Mouse (Mus musculus) limb, embryonic 10.5 days (tissue): ENCODE data around the gene Begain. TPM values are rescaled to one million over a fixed set of nuclear protein-coding genes. Genes with fewer than 3 reads are reported as not detected.

Experiments used
- DNase-seq: peaks from one replicate; pipeline ENCODE4 v3.0.0-alpha.2; 2017; ENCODE audit warnings: low spot score
- H3K27ac ChIP-seq: fragments of 300-500 bp; sonication (generic); 2 replicates; pipeline ENCODE4 v1.5.1; 2016; ENCODE audit warnings: mild to moderate bottlenecking
- H3K27me3 ChIP-seq: fragments of 300-500 bp; sonication (generic); 2 replicates; pipeline ENCODE4 v1.6.1; 2016; ENCODE audit warnings: low read depth, mild to moderate bottlenecking; ENCODE audit not compliant: poor library complexity, severe bottlenecking
- H3K36me3 ChIP-seq: fragments of 300-500 bp; sonication (generic); 2 replicates; pipeline ENCODE4 v1.6.1; 2016; ENCODE audit warnings: mild to moderate bottlenecking, moderate library complexity
- H3K4me1 ChIP-seq: fragments of 300-500 bp; sonication (generic); 2 replicates; pipeline ENCODE4 v1.6.1; 2016
- H3K4me3 ChIP-seq: fragments of 300-500 bp; sonication (generic); 2 replicates; pipeline ENCODE4 v1.5.1; 2016; ENCODE audit warnings: mild to moderate bottlenecking, moderate library complexity
- H3K9me3 ChIP-seq: fragments of 300-500 bp; sonication (generic); replicated peaks from 2 replicates; pipeline ENCODE4 v1.6.1; 2016; ENCODE audit warnings: mild to moderate bottlenecking
- WGBS: fragments of 180-500 bp; shearing (Covaris S2); methylation state at CpG from one replicate; pipeline ENCODE4 v1.1.7; 2016; 5-methylcytosine and 5-hydroxymethylcytosine counted together
- polyA plus RNA-seq: library from polyadenylated mRNA; unstranded; fragments of >200 nt; fragmentation: Nextera tagmentation; extraction: Ambion mirVana; gene quantifications from 2 replicates; pipeline ENCODE4 v1.2.1, GENCODE M21; 2016

Gene Begain
- polyA plus RNA-seq, 1 experiment from 2014 or later, result 2.5 TPM

DNA sequence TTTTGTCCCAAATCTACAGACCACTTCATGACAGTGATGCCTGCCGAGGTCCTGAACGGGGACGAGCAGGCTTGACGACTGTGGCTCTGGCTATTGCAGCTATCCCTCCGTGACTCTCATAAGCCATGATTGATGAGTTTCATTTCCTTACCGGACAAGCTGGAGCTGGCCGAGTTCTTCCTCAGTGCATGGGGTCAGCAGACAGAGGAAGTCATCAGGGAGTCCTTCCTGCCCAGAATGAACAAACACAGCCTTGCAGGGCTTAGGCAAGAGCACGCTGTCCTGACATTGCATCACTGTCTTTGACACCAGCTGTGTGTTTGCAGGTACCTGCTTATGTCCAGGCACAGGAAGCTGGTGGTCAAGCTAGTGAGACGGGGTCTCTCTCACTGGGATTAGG, 77.6 kb downstream of the Begain start:
- Histone ChIP-seq H3K9me3 (no peaks in the 10 kb centered on the region), H3K4me1 (peaks cover 45% of the 10 kb centered on the region), H3K36me3 (no peaks in the 10 kb centered on the region)

GRCm38 (mm10) chr12:108987448-108987847, 80.6 kb downstream of the Begain start:
- H3K27ac ChIP-seq, result no peak overlapping the region
- H3K36me3 ChIP-seq, result no peaks in the 10 kb centered on the region
- H3K9me3 ChIP-seq, result no peaks in the 10 kb centered on the region
- DNase-seq, result peak; percentile 45
- no peak overlapping the region for H3K4me3 ChIP-seq
- H3K4me1 ChIP-seq, result peaks cover 49% of the 10 kb centered on the region
- no peaks in the 10 kb centered on the region for H3K27me3 ChIP-seq
- 69% methylated on average over 9 of the region's 9 CpGs for WGBS

More for the DNA sequence above, 77.6 kb downstream of the Begain start:
- H3K27ac ChIP-seq, result no peak overlapping the region
- no peak overlapping the region for H3K4me3 ChIP-seq
- no peak for DNase-seq
- H3K27me3 ChIP-seq, result peaks cover 5% of the 10 kb centered on the region; the same call in 1 of the 2 replicates
- WGBS, result 41% methylated on average over 9 of the region's 9 CpGs

DNA sequence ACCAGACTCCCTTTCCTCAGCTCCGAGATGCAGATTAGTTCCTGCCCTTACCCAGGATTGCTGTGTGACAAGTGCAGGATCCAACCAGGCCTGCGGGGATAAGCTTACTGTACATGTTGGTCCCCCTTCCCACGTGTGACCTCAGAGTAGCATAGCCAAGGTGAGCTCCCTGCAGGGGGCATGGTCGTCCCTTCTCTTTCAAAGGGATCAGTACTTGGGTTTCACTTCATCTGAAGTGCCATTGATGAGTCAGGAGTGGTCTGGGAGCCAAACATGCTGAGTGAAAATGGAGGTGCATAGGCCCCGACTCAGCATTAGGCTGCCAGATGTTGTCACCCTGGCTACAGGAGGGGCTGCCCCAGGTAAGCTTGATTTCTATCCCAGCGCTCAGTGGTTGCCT, 83.0 kb downstream of the Begain start:
- H3K27ac ChIP-seq, result no peak overlapping the region
- DNase-seq, result no peak
- H3K27me3 ChIP-seq, result no peaks in the 10 kb centered on the region
- H3K4me3 ChIP-seq, result no peak overlapping the region
- 72% methylated on average over 6 of the region's 6 CpGs for WGBS
- H3K36me3 ChIP-seq, result no peaks in the 10 kb centered on the region
- H3K4me1 ChIP-seq, result peaks cover 55% of the 10 kb centered on the region
- H3K9me3 ChIP-seq, result no peaks in the 10 kb centered on the region

GRCm38 (mm10) chr12:108984471-108984870, 83.5 kb downstream of the Begain start:
- H3K27ac ChIP-seq, result 0 out of 2 replicates have a peak overlapping the region, but pooled peaks have one; percentile 43
- DNase-seq, result no peak
- H3K36me3 ChIP-seq, result no peaks in the 10 kb centered on the region
- H3K4me1 ChIP-seq, result peaks cover 60% of the 10 kb centered on the region
- H3K27me3 ChIP-seq, result no peaks in the 10 kb centered on the region
- no peak overlapping the region for H3K4me3 ChIP-seq
- H3K9me3 ChIP-seq, result no peaks in the 10 kb centered on the region
- 86% methylated on average over 8 of the region's 8 CpGs for WGBS

DNA sequence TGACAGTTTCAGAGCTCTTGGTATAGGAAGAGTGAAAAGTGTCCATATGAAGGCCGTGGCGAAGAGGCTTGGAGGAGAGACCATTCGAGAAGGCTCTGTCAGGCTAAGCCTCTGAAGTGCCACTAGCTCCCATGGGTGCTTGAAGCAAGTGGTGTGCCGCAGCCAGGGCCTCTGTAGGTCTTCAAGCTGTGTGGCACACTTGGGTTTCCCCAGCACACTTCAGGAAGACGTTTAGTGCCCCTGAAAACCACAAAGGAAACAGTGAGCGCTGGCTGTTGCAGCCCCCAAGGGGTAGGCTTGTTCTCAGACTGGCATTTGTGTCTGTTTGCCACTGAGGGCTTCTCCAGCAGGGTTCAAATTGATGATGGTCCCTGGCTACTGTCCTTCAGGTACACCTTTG, 84.5 kb downstream of the Begain start:
- peak overlapping the region; percentile 30; the same call in 1 of the 2 replicates for H3K27ac ChIP-seq
- H3K9me3 ChIP-seq, result no peaks in the 10 kb centered on the region
- H3K4me3 ChIP-seq, result no peak overlapping the region
- H3K4me1 ChIP-seq, result peaks cover 67% of the 10 kb centered on the region
- no peak for DNase-seq
- 91% methylated on average over 6 of the region's 6 CpGs for WGBS
- no peaks in the 10 kb centered on the region for H3K36me3 ChIP-seq
- no peaks in the 10 kb centered on the region for H3K27me3 ChIP-seq

GRCm38 (mm10) chr12:108982684-108982960, 85.4 kb downstream of the Begain start:
- DNase-seq, result no peak
- no peaks in the 10 kb centered on the region for H3K9me3 ChIP-seq
- H3K36me3 ChIP-seq, result no peaks in the 10 kb centered on the region
- no peaks in the 10 kb centered on the region for H3K27me3 ChIP-seq
- H3K4me1 ChIP-seq, result peaks cover 74% of the 10 kb centered on the region
- H3K4me3 ChIP-seq, result no peak overlapping the region
- WGBS, result 68% methylated on average over 6 of the region's 6 CpGs
- H3K27ac ChIP-seq, result no peak overlapping the region

Other genes starting within 250 kb of the Begain start
- 12.8 and 13.8 TPM in 2 replicates for gene Slc25a29, start 232.3 kb downstream of the Begain start, polyA plus RNA-seq
- gene Slc25a47, start 232.2 kb downstream of the Begain start, polyA plus RNA-seq, result 13.1 and 15.6 TPM in 2 replicates
- 11.8 and 12.3 TPM in 2 replicates for gene Wdr25, start 174.6 kb downstream of the Begain start, polyA plus RNA-seq
- gene Wars, start 174.0 kb downstream of the Begain start, polyA plus RNA-seq, result 138 and 157 TPM in 2 replicates